Mouse (Mus musculus): ENCODE measurements around the gene Nr5a1.

The Nr5a1 gene

GRCm38 (mm10) chr2:38652098-38652497 is 62.2 kb downstream of the Nr5a1 start:
- no peak for DNase-seq (ENCODE audit: extremely low read depth, low read depth)

- DNase-seq (ENCODE audit: extremely low read depth, low read depth): no peak
Measured at GRCm38 (mm10) chr2:38650340-38650739, 64.0 kb downstream of the Nr5a1 start.

DNA sequence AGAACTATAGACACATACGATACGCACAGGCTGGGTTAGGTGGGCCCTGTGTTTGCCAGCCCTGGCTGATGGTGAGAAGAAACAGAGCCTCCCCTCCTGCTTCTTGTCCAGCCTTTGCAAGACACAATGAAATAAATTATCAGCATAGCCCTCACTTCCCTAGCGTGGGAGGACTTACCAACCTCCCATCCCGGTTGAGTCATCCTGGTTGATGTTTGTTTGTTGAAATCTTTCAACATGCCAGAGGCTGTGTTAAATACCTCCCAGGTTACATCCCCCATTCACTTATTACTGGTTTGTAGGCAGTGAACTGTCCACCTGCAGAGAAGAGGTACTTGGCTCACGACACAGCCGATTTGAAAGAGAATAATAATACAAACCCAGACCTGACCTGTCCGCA is 66.7 kb downstream of the Nr5a1 start:
- no peak for DNase-seq (ENCODE audit: extremely low read depth, low read depth)

DNA sequence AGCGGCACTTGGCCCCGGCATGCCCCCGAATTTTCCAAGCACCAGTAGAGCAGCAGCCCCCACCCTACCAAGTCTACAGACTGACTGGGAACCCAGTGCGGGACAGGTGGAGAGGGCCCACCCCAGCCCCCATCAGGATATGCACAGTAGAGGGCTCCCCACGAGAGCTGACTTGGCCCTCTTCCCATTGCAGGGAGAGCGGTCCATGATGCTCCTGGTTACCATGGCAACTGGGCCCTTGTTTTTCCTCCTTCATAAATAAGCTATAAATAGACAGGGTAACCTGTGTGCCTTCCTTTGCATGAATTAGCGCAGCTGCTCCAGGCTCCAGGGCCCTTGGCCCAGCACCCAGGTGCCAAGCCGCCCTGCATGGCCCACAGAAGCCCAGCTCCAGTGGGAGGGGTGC is 67.1 kb downstream of the Nr5a1 start:
- no peak for DNase-seq (ENCODE audit: extremely low read depth, low read depth)

GRCm38 (mm10) chr2:38645936-38646335 is 68.4 kb downstream of the Nr5a1 start:
- peak; percentile 62 for DNase-seq (ENCODE audit: extremely low read depth, low read depth)

DNA sequence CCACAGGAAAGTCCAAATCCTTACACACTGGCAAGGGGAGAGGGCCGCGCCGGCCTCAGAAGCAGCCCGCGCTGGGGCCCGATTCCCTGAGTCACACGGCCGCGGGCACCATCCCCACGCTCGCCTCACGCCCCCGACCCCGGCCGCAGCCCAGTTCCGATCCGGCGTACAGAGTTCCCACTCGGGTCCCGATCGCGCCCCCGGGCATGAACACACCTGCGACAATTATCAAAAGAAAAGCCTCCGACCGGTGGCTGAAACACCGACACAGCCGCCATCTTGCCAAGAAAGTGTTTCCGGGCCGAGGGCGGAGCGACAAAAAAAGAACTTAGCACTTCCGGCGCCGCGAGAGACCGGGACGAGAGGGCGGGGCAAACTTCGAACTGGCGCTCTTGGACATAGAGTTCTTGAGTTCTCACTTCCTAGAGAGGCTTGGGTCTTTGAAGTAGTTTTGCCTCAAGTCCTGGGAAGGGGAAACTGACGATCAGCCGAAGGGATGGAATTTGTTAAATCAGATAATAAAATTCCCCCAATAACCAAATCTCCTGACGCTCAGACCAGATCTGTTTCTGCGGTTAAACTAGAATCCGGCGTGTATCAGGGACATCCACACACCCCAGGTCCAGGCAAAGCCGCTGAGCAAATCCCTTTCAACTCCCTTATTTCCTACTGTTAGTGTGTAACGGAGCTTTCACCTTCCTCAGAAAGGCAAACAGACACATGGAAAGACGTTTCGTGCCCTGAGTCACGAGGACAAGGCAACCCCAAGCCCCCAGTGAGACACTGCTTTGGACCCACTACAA is 70.5 kb downstream of the Nr5a1 start, which contains the start of gene Psmb7:
Psmb7 (minus strand) TSS at position 463 of the 803 bp plus-strand sequence.
- peak; percentile 82 for DNase-seq (ENCODE audit: extremely low read depth, low read depth)

Measured in MEL-GATA-1-ER (cell line).